13 mouse cellular contexts compared by ENCODE assay signal in the genomic region with DNA sequence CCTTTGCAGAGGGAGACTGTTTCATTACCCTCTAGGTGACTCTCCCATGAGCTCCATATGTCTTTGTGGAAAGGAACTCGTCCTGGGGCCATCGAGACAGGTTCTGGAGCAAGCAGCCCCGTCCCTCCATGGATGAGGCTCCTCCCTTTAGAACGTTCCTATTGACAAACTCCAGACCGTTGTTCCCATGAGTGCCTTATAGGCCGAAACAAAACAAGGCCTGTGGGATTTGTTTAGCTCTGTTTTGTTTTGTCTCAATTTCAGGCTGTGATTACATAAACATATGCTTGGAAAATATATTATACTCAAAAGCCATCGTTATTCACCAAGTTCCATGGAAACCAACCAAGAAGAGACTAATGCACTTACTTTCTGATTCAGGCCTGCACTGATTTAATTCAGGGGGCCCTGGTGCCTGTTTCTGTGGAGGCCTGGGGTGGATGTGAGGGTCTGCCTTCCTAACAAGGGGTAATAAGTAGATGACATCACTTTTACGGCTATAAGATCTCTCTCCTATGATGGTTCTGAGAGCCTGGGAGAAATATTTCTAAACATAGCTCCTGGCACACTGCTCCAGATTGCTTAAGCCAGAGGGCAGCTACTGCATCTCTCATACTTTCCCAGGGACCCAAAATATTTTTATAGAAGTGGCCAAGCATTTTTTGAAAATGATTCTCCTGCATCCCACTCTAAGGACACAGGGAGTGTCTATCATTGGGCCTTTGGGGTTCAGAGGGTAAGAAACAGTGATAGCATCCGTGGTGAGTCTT.
DNase-seq lines count a peak whose midpoint lies in the region; ATAC-seq and TF ChIP-seq lines count a peak whose summit lies in the region.
"Had no signal": no experiment of that assay in that cellular context is flagged by ENCODE, and none has a peak within 500 bp of the region (broad histone marks: within the 10 kb centered on the region; RNA-seq: fewer than 3 reads in every experiment).

No protein-coding gene starts in this region.

- no peak for TF ChIP-seq EP300 in stomach, postnatal 0 days (optimal IDR thresholded peaks at IDR 0.05)

- ATAC-seq in lung, embryonic 16.5 days (ENCODE audit: low read depth): peak; percentile 72
- no peak; the same call in 1 of the 2 replicates for ATAC-seq in intestine, embryonic 14.5 days (replicated peaks; ENCODE audit: low FRiP score, low TSS enrichment, low read depth)
- ATAC-seq in stomach, postnatal 0 days (ENCODE audit: low FRiP score, low TSS enrichment): no peak
- ATAC-seq: midbrain, embryonic 16.5 days had no signal

- no peak for TF ChIP-seq CTCF in lung, adult 2 months (IDR thresholded peaks at IDR 0.05; ENCODE audit: insufficient read depth, low read length)
- no peak for TF ChIP-seq CTCF in stomach, postnatal 0 days (IDR thresholded peaks at IDR 0.05; ENCODE audit: low read depth)

- H3K4me1 ChIP-seq in lung, embryonic 16.5 days (replicated peaks; ENCODE audit: control insufficient read depth, insufficient read depth, low read length): peaks cover 12% of the 10 kb centered on the region; the same call in 1 of the 2 replicates
- no peaks in the 10 kb centered on the region for H3K4me1 ChIP-seq in lung, adult 2 months (ENCODE audit: control insufficient read depth, insufficient read depth, low read length)
- peaks cover 18% of the 10 kb centered on the region for H3K4me1 ChIP-seq in intestine, embryonic 14.5 days (replicated peaks; ENCODE audit: control insufficient read depth, insufficient read depth, low read length)
- H3K4me1 ChIP-seq in stomach, postnatal 0 days (replicated peaks; ENCODE audit: control insufficient read depth, insufficient read depth): no peaks in the 10 kb centered on the region; the same call in 1 of the 2 replicates

- H3K27me3 ChIP-seq in lung, embryonic 16.5 days (ENCODE audit: control insufficient read depth, insufficient read depth, low read depth, low read length): no peaks in the 10 kb centered on the region
- H3K27me3 ChIP-seq in intestine, embryonic 14.5 days (replicated peaks; ENCODE audit: control insufficient read depth, insufficient read depth, low read length): no peaks in the 10 kb centered on the region
- H3K27me3 ChIP-seq in stomach, postnatal 0 days (ENCODE audit: control insufficient read depth, insufficient read depth, low read length): no peaks in the 10 kb centered on the region

- H3K4me2 ChIP-seq in lung, embryonic 16.5 days (ENCODE audit: low read depth, low read length): no peak overlapping the region
- no peak overlapping the region for H3K4me2 ChIP-seq in intestine, embryonic 14.5 days (ENCODE audit: low read length)
- no peak overlapping the region for H3K4me2 ChIP-seq in stomach, postnatal 0 days (replicated peaks; ENCODE audit: low read depth)

- H3K9me3 ChIP-seq in lung, embryonic 16.5 days (ENCODE audit: control insufficient read depth, low read length): no peaks in the 10 kb centered on the region
- H3K9me3 ChIP-seq in intestine, embryonic 14.5 days (ENCODE audit: control insufficient read depth, low read length): no peaks in the 10 kb centered on the region
- no peaks in the 10 kb centered on the region for H3K9me3 ChIP-seq in stomach, postnatal 0 days (ENCODE audit: control insufficient read depth, low read length)

- no peak overlapping the region for H3K4me3 ChIP-seq in lung, embryonic 16.5 days (ENCODE audit: low read length)
- no peak overlapping the region for H3K4me3 ChIP-seq in lung, adult 2 months (replicated peaks; ENCODE audit: extremely low read depth, low read depth, low read length)
- H3K4me3 ChIP-seq in intestine, embryonic 14.5 days (ENCODE audit: low read depth, low read length): no peak overlapping the region
- H3K4me3 ChIP-seq in stomach, postnatal 0 days (ENCODE audit: low read depth, low read length): no peak overlapping the region

- no peak for TF ChIP-seq POLR2A in lung, adult 2 months (IDR thresholded peaks at IDR 0.05; ENCODE audit: borderline replicate concordance, extremely low read depth, low read depth, low read length)

- peak; percentile 79 for DNase-seq in heart, adult 11 months
- no peak for DNase-seq in heart, adult 8-10 months (ENCODE audit: low spot score)
- no peak for DNase-seq in lung, adult 2 months
- DNase-seq in intestine, embryonic 14.5 days (ENCODE audit: low spot score): peak; percentile 58
- DNase-seq in stomach, postnatal 0 days (ENCODE audit: low spot score): no peak
- no peak for DNase-seq in cerebellum, postnatal 4 days (ENCODE audit: low spot score in 2 of 2)
- no peak for DNase-seq in kidney, adult 11 months
- DNase-seq: adrenal gland, adult 2 months; cerebellum, postnatal 36 days; kidney, adult 9 months; left cerebral cortex, postnatal 4 days had no signal

- no peaks in the 10 kb centered on the region for H3K36me3 ChIP-seq in lung, embryonic 16.5 days (ENCODE audit: control insufficient read depth, insufficient read depth, low read length)
- no peaks in the 10 kb centered on the region for H3K36me3 ChIP-seq in intestine, embryonic 14.5 days (ENCODE audit: control insufficient read depth, insufficient read depth, low read length)
- no peaks in the 10 kb centered on the region for H3K36me3 ChIP-seq in stomach, postnatal 0 days (ENCODE audit: control insufficient read depth, insufficient read depth, low read length)

- H3K27ac ChIP-seq in lung, embryonic 16.5 days (ENCODE audit: low read length): peak overlapping the region; percentile 80
- H3K27ac ChIP-seq in intestine, embryonic 14.5 days (ENCODE audit: low read depth): peak overlapping the region; percentile 63
- H3K27ac ChIP-seq in stomach, postnatal 0 days (replicated peaks): peak overlapping the region; percentile 63

- no peak overlapping the region for H3K9ac ChIP-seq in lung, embryonic 16.5 days (ENCODE audit: low read length)
- no peak overlapping the region for H3K9ac ChIP-seq in intestine, embryonic 14.5 days (ENCODE audit: low read length)
- no peak overlapping the region for H3K9ac ChIP-seq in stomach, postnatal 0 days (ENCODE audit: low read length)

- WGBS in lung, embryonic 16.5 days: 44% methylated on average over 9 of the region's 9 CpGs
- 58% methylated on average over 9 of the region's 9 CpGs for WGBS in lung, adult 2 months
- 29% methylated on average over 9 of the region's 9 CpGs for WGBS in intestine, embryonic 14.5 days
- WGBS in stomach, postnatal 0 days: 36% methylated on average over 9 of the region's 9 CpGs

Comparison
In these comparisons a context has a peak if more than half of its experiments do, and no peak if none do; other contexts are left out.
1. DNase-seq: peak in heart, adult 11 months (single experiment) and intestine, embryonic 14.5 days (single experiment); none in heart, adult 8-10 months (single experiment), lung, adult 2 months (single experiment), stomach, postnatal 0 days (single experiment), cerebellum, postnatal 4 days (0 of 2) and kidney, adult 11 months (single experiment).
2. Peak in every context shown above with its lines, with median percentiles within 50 percentile points of each other: H3K27ac ChIP-seq.